Mouse (Mus musculus) kidney, embryonic 16.5 days (tissue): Measurements from ENCODE around the gene Fam107b. TPM values are rescaled to one million over a fixed set of nuclear protein-coding genes. Genes with fewer than 3 reads are reported as not detected.

Source experiments
- ATAC-seq: fragments of 200-750 bp; cut with Nextera tagmentation; 2 replicates; pipeline ENCODE4 v1.8.0; 2017; ENCODE audit warnings: moderate TSS enrichment; ENCODE audit not compliant: low FRiP score, low TSS enrichment
- H3K27ac ChIP-seq: fragments of 300-500 bp; sonication (generic); 2 replicates; pipeline ENCODE4 v1.5.1; 2014; ENCODE audit warnings: low read length
- H3K27me3 ChIP-seq: fragments of 300-500 bp; sonication (generic); 2 replicates; pipeline ENCODE4 v1.6.1; 2014; ENCODE audit warnings: low read length, control low read depth, mixed read lengths; ENCODE audit not compliant: insufficient read depth
- H3K36me3 ChIP-seq: fragments of 300-500 bp; sonication (generic); 2 replicates; pipeline ENCODE4 v1.6.1; 2014; ENCODE audit warnings: low read length, control low read depth, mixed read lengths; ENCODE audit not compliant: insufficient read depth
- H3K4me1 ChIP-seq: fragments of 300-500 bp; sonication (generic); 2 replicates; pipeline ENCODE4 v1.6.1; 2014; ENCODE audit warnings: low read length, control low read depth, mixed read lengths; ENCODE audit not compliant: insufficient read depth
- H3K4me2 ChIP-seq: fragments of 300-500 bp; sonication (generic); replicated peaks from 2 replicates; pipeline ENCODE4 v1.6.1; 2014; ENCODE audit warnings: low read depth, low read length
- H3K4me3 ChIP-seq: fragments of 300-500 bp; sonication (generic); 2 replicates; pipeline ENCODE4 v1.5.1; 2014; ENCODE audit warnings: mild to moderate bottlenecking, low read length
- H3K9ac ChIP-seq: fragments of 300-500 bp; sonication (generic); replicated peaks from 2 replicates; pipeline ENCODE4 v1.6.1; 2014; ENCODE audit warnings: low read length
- H3K9me3 ChIP-seq: fragments of 300-500 bp; sonication (generic); 2 replicates; pipeline ENCODE4 v1.6.1; 2016; ENCODE audit warnings: low read length, control low read depth
- WGBS: fragments of 180-500 bp; shearing (Covaris S2); extraction: QIAGEN DNeasy Blood & Tissue Kit; methylation state at CpG from one replicate; pipeline ENCODE4 v1.1.7; 2014; 5-methylcytosine and 5-hydroxymethylcytosine counted together
- polyA plus RNA-seq: library from polyadenylated mRNA; unstranded; fragments of >200 nt; fragmentation: Nextera tagmentation; extraction: Ambion mirVana; gene quantifications from 2 replicates; pipeline ENCODE4 v1.2.1, GENCODE M21; 2015

The Fam107b gene
- polyA plus RNA-seq, 1 experiment from 2014 or later = 67.2 TPM

GRCm38 (mm10) chr2:3675481-3675880 lies 105.2 kb downstream of the Fam107b start:
- Histone ChIP-seq H3K4me1 (no peaks in the 10 kb centered on the region), H3K4me2 (no peak overlapping the region), H3K9me3 (no peaks in the 10 kb centered on the region), H3K9ac (no peak overlapping the region), H3K27ac (no peak overlapping the region), H3K36me3 (no peaks in the 10 kb centered on the region), H3K27me3 (no peaks in the 10 kb centered on the region), H3K4me3 (no peak overlapping the region)
- ATAC-seq = no peak
- WGBS = 94% methylated on average over 1 of the region's 1 CpGs

GRCm38 (mm10) chr2:3682699-3683098 lies 112.4 kb downstream of the Fam107b start:
- Histone ChIP-seq H3K27ac (no peak overlapping the region), H3K4me3 (no peak overlapping the region), H3K9ac (no peak overlapping the region), H3K36me3 (no peaks in the 10 kb centered on the region), H3K9me3 (no peaks in the 10 kb centered on the region), H3K4me1 (no peaks in the 10 kb centered on the region), H3K27me3 (no peaks in the 10 kb centered on the region), H3K4me2 (no peak overlapping the region)
- 63% methylated on average over 4 of the region's 4 CpGs for WGBS
- no peak for ATAC-seq

GRCm38 (mm10) chr2:3683343-3683742 lies 113.1 kb downstream of the Fam107b start:
- no peaks in the 10 kb centered on the region for H3K9me3 ChIP-seq
- H3K27ac ChIP-seq = no peak overlapping the region
- H3K36me3 ChIP-seq = no peaks in the 10 kb centered on the region
- no peaks in the 10 kb centered on the region for H3K4me1 ChIP-seq
- no peak for ATAC-seq
- H3K27me3 ChIP-seq = no peaks in the 10 kb centered on the region
- no peak overlapping the region for H3K4me2 ChIP-seq
- no peak overlapping the region for H3K4me3 ChIP-seq
- H3K9ac ChIP-seq = no peak overlapping the region
- WGBS = 78% methylated on average over 5 of the region's 5 CpGs

GRCm38 (mm10) chr2:3683751-3684229 lies 113.5 kb downstream of the Fam107b start:
- no peaks in the 10 kb centered on the region for H3K4me1 ChIP-seq
- no peak for ATAC-seq
- 32% methylated on average over 6 of the region's 6 CpGs for WGBS
- H3K9me3 ChIP-seq = no peaks in the 10 kb centered on the region
- no peak overlapping the region for H3K27ac ChIP-seq
- H3K36me3 ChIP-seq = no peaks in the 10 kb centered on the region
- no peak overlapping the region for H3K4me3 ChIP-seq
- H3K9ac ChIP-seq = no peak overlapping the region
- H3K4me2 ChIP-seq = no peak overlapping the region
- H3K27me3 ChIP-seq = no peaks in the 10 kb centered on the region

GRCm38 (mm10) chr2:3690221-3690620 lies 119.9 kb downstream of the Fam107b start:
- Histone ChIP-seq H3K4me2 (no peak overlapping the region), H3K9ac (no peak overlapping the region), H3K27ac (no peak overlapping the region), H3K4me3 (no peak overlapping the region), H3K4me1 (no peaks in the 10 kb centered on the region), H3K36me3 (no peaks in the 10 kb centered on the region), H3K27me3 (no peaks in the 10 kb centered on the region), H3K9me3 (no peaks in the 10 kb centered on the region)
- ATAC-seq = no peak
- WGBS = 63% methylated on average over 4 of the region's 4 CpGs

- no peak for ATAC-seq
- Histone ChIP-seq H3K36me3 (no peaks in the 10 kb centered on the region), H3K27me3 (no peaks in the 10 kb centered on the region), H3K9ac (no peak overlapping the region), H3K4me2 (no peak overlapping the region), H3K4me3 (no peak overlapping the region), H3K4me1 (no peaks in the 10 kb centered on the region), H3K27ac (no peak overlapping the region), H3K9me3 (no peaks in the 10 kb centered on the region)
- WGBS = 79% methylated on average over 2 of the region's 2 CpGs
Measured at GRCm38 (mm10) chr2:3692833-3693232, 122.5 kb downstream of the Fam107b start.

GRCm38 (mm10) chr2:3695900-3696299 lies 125.6 kb downstream of the Fam107b start:
- H3K4me3 ChIP-seq = no peak overlapping the region
- no peak overlapping the region for H3K27ac ChIP-seq
- H3K4me2 ChIP-seq = no peak overlapping the region
- H3K9me3 ChIP-seq = no peaks in the 10 kb centered on the region
- H3K27me3 ChIP-seq = no peaks in the 10 kb centered on the region
- no peaks in the 10 kb centered on the region for H3K4me1 ChIP-seq
- H3K9ac ChIP-seq = no peak overlapping the region
- no peak for ATAC-seq
- 82% methylated on average over 5 of the region's 5 CpGs for WGBS
- H3K36me3 ChIP-seq = no peaks in the 10 kb centered on the region

GRCm38 (mm10) chr2:3700368-3700767 lies 130.1 kb downstream of the Fam107b start:
- peaks cover 11% of the 10 kb centered on the region for H3K4me1 ChIP-seq
- peak overlapping the region; percentile 51 for H3K27ac ChIP-seq
- H3K27me3 ChIP-seq = no peaks in the 10 kb centered on the region
- ATAC-seq = no peak
- no peaks in the 10 kb centered on the region for H3K36me3 ChIP-seq
- H3K9ac ChIP-seq = no peak overlapping the region
- H3K9me3 ChIP-seq = no peaks in the 10 kb centered on the region
- no peak overlapping the region for H3K4me2 ChIP-seq
- no peak overlapping the region for H3K4me3 ChIP-seq
- 75% methylated on average over 1 of the region's 1 CpGs for WGBS

- Histone ChIP-seq H3K36me3 (no peaks in the 10 kb centered on the region), H3K27me3 (no peaks in the 10 kb centered on the region), H3K9ac (no peak overlapping the region), H3K9me3 (no peaks in the 10 kb centered on the region), H3K4me3 (no peak overlapping the region), H3K27ac (peak overlapping the region; percentile 92; the same call in 1 of the 2 replicates), H3K4me2 (no peak overlapping the region), H3K4me1 (peaks cover 15% of the 10 kb centered on the region)
- ATAC-seq = 0 out of 2 replicates have a peak, but pooled peaks have one; percentile 13
- 65% methylated on average over 7 of the region's 7 CpGs for WGBS
Measured at GRCm38 (mm10) chr2:3702640-3703190, 132.4 kb downstream of the Fam107b start.

- H3K4me1 ChIP-seq = peaks cover 15% of the 10 kb centered on the region
- no peaks in the 10 kb centered on the region for H3K27me3 ChIP-seq
- ATAC-seq = no peak
- no peak overlapping the region for H3K9ac ChIP-seq
- H3K4me3 ChIP-seq = no peak overlapping the region
- WGBS = 63% methylated on average over 2 of the region's 2 CpGs
- H3K36me3 ChIP-seq = no peaks in the 10 kb centered on the region
- H3K9me3 ChIP-seq = no peaks in the 10 kb centered on the region
- peak overlapping the region; percentile 92 for H3K27ac ChIP-seq
- H3K4me2 ChIP-seq = no peak overlapping the region
Measured at GRCm38 (mm10) chr2:3703806-3704205, 133.5 kb downstream of the Fam107b start.
